Mouse (Mus musculus) kidney, postnatal 0 days (tissue): Measurements from ENCODE around the gene Faap20. TPM values are rescaled to one million over a fixed set of nuclear protein-coding genes. Genes with fewer than 3 reads are reported as not detected.

Source experiments
- ATAC-seq: fragments of 200-750 bp; cut with Nextera tagmentation; replicated peaks from 2 replicates; pipeline ENCODE4 v1.8.0; 2017; ENCODE audit warnings: low read depth, moderate number of reproducible peaks, moderate TSS enrichment, moderate library complexity; ENCODE audit not compliant: low FRiP score
- DNase-seq: peaks from one replicate; pipeline ENCODE4 v3.0.0-alpha.2; 2016; ENCODE audit warnings: low spot score
- H3K27ac ChIP-seq: fragments of 300-500 bp; sonication (generic); 2 replicates; pipeline ENCODE4 v1.5.1; 2014; ENCODE audit warnings: mild to moderate bottlenecking
- H3K27me3 ChIP-seq: fragments of 300-500 bp; sonication (generic); 2 replicates; pipeline ENCODE4 v1.6.1; 2014; ENCODE audit warnings: low read length, mixed read lengths; ENCODE audit not compliant: insufficient read depth
- H3K36me3 ChIP-seq: fragments of 300-500 bp; sonication (generic); 2 replicates; pipeline ENCODE4 v1.6.1; 2014; ENCODE audit warnings: low read length, mixed read lengths; ENCODE audit not compliant: insufficient read depth
- H3K4me1 ChIP-seq: fragments of 300-500 bp; sonication (generic); replicated peaks from 2 replicates; pipeline ENCODE4 v1.6.1; 2014; ENCODE audit warnings: antibody characterized with exemption, low read length, mixed read lengths; ENCODE audit not compliant: insufficient read depth
- H3K4me2 ChIP-seq: fragments of 300-500 bp; sonication (generic); 2 replicates; pipeline ENCODE4 v1.6.1; 2014; ENCODE audit warnings: mild to moderate bottlenecking, low read length, moderate library complexity, mixed read lengths
- H3K4me3 ChIP-seq: fragments of 300-500 bp; sonication (generic); replicated peaks from 2 replicates; pipeline ENCODE4 v1.5.1; 2014; ENCODE audit warnings: low read depth, low read length
- H3K9ac ChIP-seq: fragments of 300-500 bp; sonication (generic); 2 replicates; pipeline ENCODE4 v1.6.1; 2014; ENCODE audit warnings: low read depth, low read length
- H3K9me3 ChIP-seq: fragments of 300-500 bp; sonication (generic); replicated peaks from 2 replicates; pipeline ENCODE4 v1.6.1; 2016; ENCODE audit warnings: low read length, inconsistent platforms, mixed read lengths
- CTCF ChIP-seq: IDR thresholded peaks from 2 replicates; pipeline ENCODE4 v1.5.1; 2016; ENCODE audit warnings: antibody characterized with exemption, low read depth, mild to moderate bottlenecking, moderate library complexity
- WGBS: fragments of 180-500 bp; shearing (Covaris S2); extraction: QIAGEN DNeasy Blood & Tissue Kit; methylation state at CpG from one replicate; pipeline ENCODE4 v1.1.7; 2014; 5-methylcytosine and 5-hydroxymethylcytosine counted together
- polyA plus RNA-seq: library from polyadenylated mRNA; unstranded; fragments of >200 nt; fragmentation: Nextera tagmentation; extraction: Ambion mirVana; gene quantifications from 2 replicates; pipeline ENCODE4 v1.2.1, GENCODE M21; 2015

Faap20 gene
- polyA plus RNA-seq, 1 experiment from 2014 or later = 77.2 TPM

GRCm38 (mm10) chr4:155304508-155305096 is 55.0 kb downstream of the Faap20 start:
- ATAC-seq (no peak), DNase-seq (no peak)
- Histone ChIP-seq H3K4me3 (no peak overlapping the region), H3K27me3 (no peaks in the 10 kb centered on the region), H3K27ac (no peak overlapping the region), H3K9ac (no peak overlapping the region), H3K9me3 (no peaks in the 10 kb centered on the region), H3K4me2 (no peak overlapping the region), H3K4me1 (no peaks in the 10 kb centered on the region), H3K36me3 (no peaks in the 10 kb centered on the region)
- WGBS = 87% methylated on average over 7 of the region's 7 CpGs
- no peak for TF ChIP-seq CTCF

- H3K9ac ChIP-seq = no peak overlapping the region
- ATAC-seq = no peak
- no peaks in the 10 kb centered on the region for H3K27me3 ChIP-seq
- WGBS = 65% methylated on average over 8 of the region's 8 CpGs
- no peak overlapping the region for H3K4me2 ChIP-seq
- no peaks in the 10 kb centered on the region for H3K36me3 ChIP-seq
- DNase-seq = no peak
- H3K4me3 ChIP-seq = no peak overlapping the region
- TF ChIP-seq CTCF = no peak
- no peaks in the 10 kb centered on the region for H3K4me1 ChIP-seq
- no peak overlapping the region for H3K27ac ChIP-seq
- no peaks in the 10 kb centered on the region for H3K9me3 ChIP-seq
Observed at GRCm38 (mm10) chr4:155305531-155306031, 56.0 kb downstream of the Faap20 start.

Other genes starting within 250 kb of the Faap20 start
- gene Plch2, start 193.0 kb upstream of the Faap20 start, polyA plus RNA-seq = 2.1 and 2.3 TPM in 2 replicates
- gene Pex10, start 182.8 kb upstream of the Faap20 start, polyA plus RNA-seq = 18.3 and 19.7 TPM in 2 replicates
- 194 and 205 TPM in 2 replicates for gene Rer1, start 163.4 kb upstream of the Faap20 start, polyA plus RNA-seq
- gene Morn1, start 163.2 kb upstream of the Faap20 start, polyA plus RNA-seq = 7.0 and 7.6 TPM in 2 replicates
- gene Ski, start 27.2 kb upstream of the Faap20 start, polyA plus RNA-seq = 15.5 TPM in 2 replicates
- 20.2 and 22.4 TPM in 2 replicates for gene Prkcz, start 111.6 kb downstream of the Faap20 start, polyA plus RNA-seq
- 0.17 and 0.29 TPM in 2 replicates for gene Gabrd, start 148.3 kb downstream of the Faap20 start, polyA plus RNA-seq
- gene Cfap74, start 159.4 kb downstream of the Faap20 start, polyA plus RNA-seq = 0.62 and 0.74 TPM in 2 replicates
- 6.5 and 7.3 TPM in 2 replicates for gene Tmem52, start 219.3 kb downstream of the Faap20 start, polyA plus RNA-seq
- gene Gnb1, start 241.6 kb downstream of the Faap20 start, polyA plus RNA-seq = 376 and 406 TPM in 2 replicates